Mouse (Mus musculus) embryo, embryonic 11 days (tissue): Measurements from ENCODE around the gene Bhlhe23.

Experiments used
- DNase-seq: peaks from one replicate; pipeline ENCODE4 v3.0.0-alpha.2; 2015

Bhlhe23 gene

GRCm38 (mm10) chr2:180765713-180766112 is 11.0 kb downstream of the Bhlhe23 start:
- no peak for DNase-seq

GRCm38 (mm10) chr2:180764986-180765385 is 11.7 kb downstream of the Bhlhe23 start:
- DNase-seq: no peak

- DNase-seq: peak; percentile 54
These were observed 18.0 kb downstream of the Bhlhe23 start for GRCm38 (mm10) chr2:180758513-180759263.

- DNase-seq: peak; percentile 44
These were observed 19.9 kb downstream of the Bhlhe23 start for GRCm38 (mm10) chr2:180756786-180757185.

GRCm38 (mm10) chr2:180755896-180756295 is 20.8 kb downstream of the Bhlhe23 start:
- DNase-seq: peak; percentile 81

GRCm38 (mm10) chr2:180754976-180755688 is 21.6 kb downstream of the Bhlhe23 start:
- DNase-seq: no peak

GRCm38 (mm10) chr2:180748904-180749303 is 27.8 kb downstream of the Bhlhe23 start:
- no peak for DNase-seq

- DNase-seq: no peak
These were observed 30.0 kb downstream of the Bhlhe23 start for GRCm38 (mm10) chr2:180746569-180747192.

GRCm38 (mm10) chr2:180745248-180745927 is 31.3 kb downstream of the Bhlhe23 start:
- peak; percentile 85 for DNase-seq

- no peak for DNase-seq
These were observed 33.4 kb downstream of the Bhlhe23 start for GRCm38 (mm10) chr2:180743321-180743720.

- DNase-seq: no peak
These were observed 33.9 kb downstream of the Bhlhe23 start for GRCm38 (mm10) chr2:180742820-180743219.

- DNase-seq: no peak
These were observed 35.3 kb downstream of the Bhlhe23 start for GRCm38 (mm10) chr2:180741421-180741820.

- DNase-seq: no peak
These were observed 36.4 kb downstream of the Bhlhe23 start for GRCm38 (mm10) chr2:180740349-180740748.

- no peak for DNase-seq
These were observed 38.7 kb downstream of the Bhlhe23 start for GRCm38 (mm10) chr2:180737984-180738383.

GRCm38 (mm10) chr2:180735232-180735631 is 41.5 kb downstream of the Bhlhe23 start:
- no peak for DNase-seq

GRCm38 (mm10) chr2:180731984-180732383 is 44.7 kb downstream of the Bhlhe23 start:
- no peak for DNase-seq

GRCm38 (mm10) chr2:180731036-180731435 is 45.7 kb downstream of the Bhlhe23 start:
- DNase-seq: no peak

GRCm38 (mm10) chr2:180727613-180728021 is 49.1 kb downstream of the Bhlhe23 start:
- DNase-seq: no peak

GRCm38 (mm10) chr2:180726658-180727442 is 49.9 kb downstream of the Bhlhe23 start:
- DNase-seq: no peak

- DNase-seq: no peak
These were observed 50.7 kb downstream of the Bhlhe23 start for GRCm38 (mm10) chr2:180725856-180726629.

- no peak for DNase-seq
These were observed 51.3 kb downstream of the Bhlhe23 start for GRCm38 (mm10) chr2:180725414-180725778.
